In the genomic region with DNA sequence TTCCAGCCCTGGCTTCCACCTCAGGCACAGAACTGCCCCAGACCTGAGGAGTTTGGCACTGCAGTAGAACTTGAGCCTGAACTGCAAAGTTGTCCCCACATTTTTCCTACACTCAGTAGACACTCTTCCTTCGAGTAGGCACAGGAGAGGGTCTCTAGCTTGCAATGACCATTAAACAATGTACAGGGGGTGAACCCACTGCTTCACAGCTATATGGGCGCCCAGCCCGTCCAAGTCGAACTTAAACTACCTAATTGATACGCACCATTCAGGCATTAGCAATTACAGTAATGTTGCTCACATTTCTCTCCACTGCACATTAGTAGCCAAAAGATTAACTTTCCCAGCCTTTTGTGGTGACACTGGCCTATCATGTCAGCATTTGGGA, we compare ENCODE assay signal across 8 mouse cellular contexts. TPM values are rescaled to one million over a fixed set of nuclear protein-coding genes. Genes with fewer than 3 reads are reported as not detected.
DNase-seq lines count a peak whose midpoint lies in the region; ATAC-seq lines count a peak whose summit lies in the region.

No protein-coding gene starts in this region.

- H3K4me2 ChIP-seq in kidney, embryonic 14.5 days (replicated peaks; ENCODE audit: low read depth, low read length): peak overlapping the region; percentile 57
- peak overlapping the region; percentile 76 for H3K4me2 ChIP-seq in hindbrain, embryonic 16.5 days (ENCODE audit: low read length)
- H3K4me2 ChIP-seq in midbrain, embryonic 15.5 days: peak overlapping the region; percentile 62

- 0 out of 2 replicates have a peak, but pooled peaks have one; percentile 2 for ATAC-seq in kidney, embryonic 14.5 days (ENCODE audit: low FRiP score, low TSS enrichment)
- no peak for ATAC-seq in hindbrain, embryonic 16.5 days
- ATAC-seq in midbrain, embryonic 15.5 days (replicated peaks): no peak; the same call in 1 of the 2 replicates

- H3K27ac ChIP-seq in kidney, embryonic 14.5 days (ENCODE audit: low read depth, low read length): no peak overlapping the region
- no peak overlapping the region for H3K27ac ChIP-seq in brown adipose tissue, adult 24 weeks (replicated peaks; ENCODE audit: low read depth, low read length)
- H3K27ac ChIP-seq in hindbrain, embryonic 16.5 days (ENCODE audit: low read depth, low read length): peak overlapping the region; percentile 90
- H3K27ac ChIP-seq in midbrain, embryonic 15.5 days: peak overlapping the region; percentile 86

- no peak for DNase-seq in kidney, postnatal 10 days
- no peak for DNase-seq in B cell, adult 2 months
- no peak for DNase-seq in cerebellum, postnatal 25 days
- no peak for DNase-seq in ovary, postnatal 14 days (ENCODE audit: low spot score)

- no peaks in the 10 kb centered on the region for H3K36me3 ChIP-seq in kidney, embryonic 14.5 days (ENCODE audit: control insufficient read depth, insufficient read depth, low read length)
- H3K36me3 ChIP-seq in hindbrain, embryonic 16.5 days (ENCODE audit: control insufficient read depth, insufficient read depth, low read length): peaks cover 4% of the 10 kb centered on the region; the same call in 1 of the 2 replicates
- peaks cover 8% of the 10 kb centered on the region; the same call in 1 of the 2 replicates for H3K36me3 ChIP-seq in midbrain, embryonic 15.5 days (replicated peaks)

- H3K4me1 ChIP-seq in kidney, embryonic 14.5 days (ENCODE audit: control insufficient read depth, insufficient read depth, low read length): 0 out of 2 replicates have a peak, but pooled peaks cover 3% of the 10 kb centered on the region
- no peaks in the 10 kb centered on the region for H3K4me1 ChIP-seq in brown adipose tissue, adult 24 weeks (ENCODE audit: control insufficient read depth, insufficient read depth, insufficient read length, low read length)
- H3K4me1 ChIP-seq in hindbrain, embryonic 16.5 days (ENCODE audit: control insufficient read depth, insufficient read depth, low read depth, low read length): peaks cover 12% of the 10 kb centered on the region
- H3K4me1 ChIP-seq in midbrain, embryonic 15.5 days: peaks cover 18% of the 10 kb centered on the region

- peaks cover 6% of the 10 kb centered on the region for H3K9me3 ChIP-seq in kidney, embryonic 14.5 days (ENCODE audit: control insufficient read depth, low read length)
- H3K9me3 ChIP-seq in hindbrain, embryonic 16.5 days (ENCODE audit: control insufficient read depth, low read length): peaks cover 12% of the 10 kb centered on the region
- peaks cover 3% of the 10 kb centered on the region for H3K9me3 ChIP-seq in midbrain, embryonic 15.5 days

- H3K27me3 ChIP-seq in kidney, embryonic 14.5 days (ENCODE audit: control insufficient read depth, insufficient read depth, low read length): no peaks in the 10 kb centered on the region
- no peaks in the 10 kb centered on the region for H3K27me3 ChIP-seq in hindbrain, embryonic 16.5 days (replicated peaks; ENCODE audit: control insufficient read depth, insufficient read depth, low read length)
- H3K27me3 ChIP-seq in midbrain, embryonic 15.5 days (replicated peaks): no peaks in the 10 kb centered on the region

- H3K4me3 ChIP-seq in kidney, embryonic 14.5 days (ENCODE audit: low read length): peak overlapping the region; percentile 76
- peak overlapping the region; percentile 85 for H3K4me3 ChIP-seq in brown adipose tissue, adult 24 weeks (ENCODE audit: insufficient read depth, low read depth, low read length)
- H3K4me3 ChIP-seq in hindbrain, embryonic 16.5 days (ENCODE audit: low read length): peak overlapping the region; percentile 93
- peak overlapping the region; percentile 70 for H3K4me3 ChIP-seq in midbrain, embryonic 15.5 days

- H3K9ac ChIP-seq in kidney, embryonic 14.5 days (ENCODE audit: low read depth, low read length): peak overlapping the region; percentile 74
- peak overlapping the region; percentile 88 for H3K9ac ChIP-seq in hindbrain, embryonic 16.5 days (ENCODE audit: low read depth, low read length)
- H3K9ac ChIP-seq in midbrain, embryonic 15.5 days: peak overlapping the region; percentile 78; the same call in 1 of the 2 replicates

- WGBS in kidney, embryonic 14.5 days: 76% methylated on average over 5 of the region's 5 CpGs
- WGBS in hindbrain, embryonic 16.5 days: 66% methylated on average over 5 of the region's 5 CpGs
- WGBS in midbrain, embryonic 15.5 days: 71% methylated on average over 5 of the region's 5 CpGs

RNA-seq across cellular contexts. Expression of gene Zfp938, which starts 0.3 kb away (rescaled TPM):
- 17.2 and 19.2 TPM in 2 replicates for polyA plus RNA-seq in kidney, embryonic 14.5 days (2014; fragmentation: Nextera tagmentation; extraction: Ambion mirVana)
- 3.9 and 5.0 TPM in 2 replicates for polyA plus RNA-seq in brown adipose tissue, adult 24 weeks (2012; ENCODE audit: insufficient read depth, insufficient read length, missing spikeins)
- polyA plus RNA-seq in hindbrain, embryonic 16.5 days (2015; fragmentation: Nextera tagmentation; extraction: Ambion mirVana): 27.4 and 31.9 TPM in 2 replicates
- 28.1 and 29.2 TPM in 2 replicates for polyA plus RNA-seq in midbrain, embryonic 15.5 days (2015; fragmentation: Nextera tagmentation; extraction: Ambion mirVana)

Comparison
In these comparisons a context has a peak if more than half of its experiments do, and no peak if none do; other contexts are left out.
1. H3K27ac ChIP-seq: peak in hindbrain, embryonic 16.5 days (single experiment) and midbrain, embryonic 15.5 days (single experiment); none in kidney, embryonic 14.5 days (single experiment) and brown adipose tissue, adult 24 weeks (single experiment).
2. Peak in every context shown above with its lines, with median percentiles within 50 percentile points of each other: H3K4me2 ChIP-seq, H3K4me3 ChIP-seq and H3K9ac ChIP-seq.